Mouse (Mus musculus) neural tube, embryonic 11.5 days (tissue): Measurements from ENCODE around the gene Id3. TPM values are rescaled to one million over a fixed set of nuclear protein-coding genes. Genes with fewer than 3 reads are reported as not detected.

Experiments
- ATAC-seq: fragments of 200-750 bp; cut with Nextera tagmentation; 2 replicates; pipeline ENCODE4 v1.8.0; 2017; ENCODE audit warnings: moderate number of reproducible peaks, mild to moderate bottlenecking, moderate TSS enrichment, moderate library complexity; ENCODE audit not compliant: insufficient read depth, low FRiP score, low TSS enrichment
- DNase-seq: peaks from one replicate; pipeline ENCODE4 v3.0.0-alpha.2; 2015; ENCODE audit warnings: low spot score
- H3K27ac ChIP-seq: fragments of 300-500 bp; sonication (generic); 2 replicates; pipeline ENCODE4 v1.5.1; 2014; ENCODE audit warnings: low read depth, mild to moderate bottlenecking, low read length
- H3K27me3 ChIP-seq: fragments of 300-500 bp; sonication (generic); 2 replicates; pipeline ENCODE4 v1.6.1; 2014; ENCODE audit warnings: mild to moderate bottlenecking, low read length, mixed read lengths; ENCODE audit not compliant: control insufficient read depth, insufficient read depth
- H3K36me3 ChIP-seq: fragments of 300-500 bp; sonication (generic); 2 replicates; pipeline ENCODE4 v1.6.1; 2014; ENCODE audit warnings: mild to moderate bottlenecking, low read length, moderate library complexity, mixed read lengths; ENCODE audit not compliant: control insufficient read depth, insufficient read depth
- H3K4me1 ChIP-seq: fragments of 300-500 bp; sonication (generic); 2 replicates; pipeline ENCODE4 v1.6.1; 2014; ENCODE audit warnings: low read length, mixed read lengths; ENCODE audit not compliant: control insufficient read depth, insufficient read depth
- H3K4me2 ChIP-seq: fragments of 300-500 bp; sonication (generic); 2 replicates; pipeline ENCODE4 v1.6.1; 2014; ENCODE audit warnings: low read depth, mild to moderate bottlenecking, moderate library complexity
- H3K4me3 ChIP-seq: fragments of 300-500 bp; sonication (generic); 2 replicates; pipeline ENCODE4 v1.5.1; 2014; ENCODE audit warnings: low read depth, low read length
- H3K9ac ChIP-seq: fragments of 300-500 bp; sonication (generic); 2 replicates; pipeline ENCODE4 v1.6.1; 2014; ENCODE audit warnings: mild to moderate bottlenecking, low read length
- H3K9me3 ChIP-seq: fragments of 300-500 bp; sonication (generic); 2 replicates; pipeline ENCODE4 v1.6.1; 2016; ENCODE audit warnings: low read length; ENCODE audit not compliant: control insufficient read depth
- WGBS: fragments of 180-500 bp; shearing (Covaris S2); extraction: QIAGEN DNeasy Blood & Tissue Kit; methylation state at CpG from one replicate; pipeline ENCODE4 v1.1.7; 2014; 5-methylcytosine and 5-hydroxymethylcytosine counted together
- polyA plus RNA-seq: library from polyadenylated mRNA; unstranded; fragments of >200 nt; fragmentation: Nextera tagmentation; extraction: Ambion mirVana; gene quantifications from 2 replicates; pipeline ENCODE4 v1.2.1, GENCODE M21; 2014

Id3 gene
- polyA plus RNA-seq, 1 experiment from 2014 or later, result 440 TPM

DNA sequence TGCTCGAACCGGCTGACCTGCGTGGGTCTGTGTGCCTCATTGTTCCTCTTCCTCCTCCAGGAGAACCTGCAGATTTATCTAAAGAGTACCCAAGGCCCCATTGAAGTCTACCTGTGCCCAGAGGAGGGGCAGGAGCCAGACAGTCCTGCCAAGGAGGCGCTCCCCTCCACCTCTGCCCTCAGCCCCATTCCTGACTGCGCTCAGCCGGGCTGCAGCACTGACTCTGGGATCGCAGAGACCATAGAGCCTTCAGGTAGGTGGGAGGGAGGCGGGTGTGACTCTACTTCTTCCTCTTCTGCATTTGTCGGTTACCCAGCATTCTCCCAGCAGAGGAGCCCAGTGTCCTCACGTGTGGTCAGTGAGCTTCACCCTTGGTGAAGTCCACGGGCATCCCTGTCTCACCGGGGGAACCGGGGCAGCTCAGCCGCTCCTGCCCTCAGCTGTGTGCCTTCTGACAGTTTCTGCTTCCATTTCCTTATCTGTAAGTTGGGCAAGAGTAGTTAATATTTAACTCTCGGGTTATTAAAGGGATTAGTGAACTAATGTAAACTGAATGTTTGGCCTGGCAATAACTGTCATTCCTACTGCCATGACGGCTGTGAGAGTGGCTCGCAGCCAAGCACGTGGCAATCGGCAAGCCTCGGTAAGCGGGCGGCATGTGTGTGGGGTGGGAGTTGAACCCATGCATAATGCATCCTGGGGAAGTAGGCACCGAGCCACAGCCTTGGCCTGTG, 43.6 kb downstream of the Id3 start:
- ATAC-seq (no peak), DNase-seq (no peak)
- no peak overlapping the region for H3K4me3 ChIP-seq
- no peak overlapping the region for H3K27ac ChIP-seq
- no peaks in the 10 kb centered on the region for H3K9me3 ChIP-seq
- no peak overlapping the region for H3K4me2 ChIP-seq
- H3K36me3 ChIP-seq, result peaks cover 9% of the 10 kb centered on the region; the same call in 1 of the 2 replicates
- 87% methylated on average over 23 of the region's 23 CpGs for WGBS
- H3K4me1 ChIP-seq, result no peaks in the 10 kb centered on the region
- no peak overlapping the region for H3K9ac ChIP-seq
- no peaks in the 10 kb centered on the region for H3K27me3 ChIP-seq

DNA sequence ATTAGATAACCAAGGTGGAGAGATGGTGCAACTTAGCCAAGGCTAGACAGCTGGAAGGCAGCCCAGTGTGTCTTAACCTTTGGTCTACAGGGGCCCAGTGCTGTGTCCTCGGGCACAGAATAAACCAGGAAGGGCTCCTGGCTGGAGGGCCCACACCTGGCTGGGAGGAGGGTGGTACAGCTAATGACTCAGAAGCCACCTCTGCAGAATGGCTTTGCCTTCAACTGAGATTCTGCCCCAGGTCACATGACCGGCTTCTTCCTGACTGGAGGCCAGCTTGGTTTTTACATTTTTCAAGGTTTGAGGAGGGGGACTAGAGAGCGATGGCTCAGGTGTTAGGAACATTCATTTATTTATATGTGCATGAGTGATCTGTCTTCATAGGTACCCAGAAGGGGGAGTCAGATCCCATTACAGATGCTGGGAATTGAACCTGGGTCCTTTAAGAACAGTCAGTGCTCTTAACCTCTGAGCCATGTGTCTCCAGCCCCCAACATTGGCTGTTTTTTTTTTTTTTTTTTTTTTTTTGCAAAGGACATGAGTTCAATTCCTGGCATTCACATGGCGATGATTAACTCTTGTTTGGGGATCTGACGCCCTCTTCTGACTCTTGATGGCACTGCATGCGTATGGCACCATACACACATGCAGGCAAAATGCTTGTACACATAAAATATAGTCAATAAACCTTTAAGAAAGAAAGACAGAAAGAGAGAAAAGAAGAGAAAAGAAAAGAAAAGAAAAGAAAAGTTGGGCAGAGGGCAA, 45.9 kb downstream of the Id3 start:
- H3K4me1 ChIP-seq, result no peaks in the 10 kb centered on the region
- ATAC-seq (no peak), DNase-seq (no peak)
- H3K36me3 ChIP-seq, result peaks cover 11% of the 10 kb centered on the region; the same call in 1 of the 2 replicates
- no peak overlapping the region for H3K27ac ChIP-seq
- H3K9ac ChIP-seq, result no peak overlapping the region
- no peaks in the 10 kb centered on the region for H3K27me3 ChIP-seq
- H3K4me3 ChIP-seq, result no peak overlapping the region
- no peak overlapping the region for H3K4me2 ChIP-seq
- WGBS, result 78% methylated on average over 6 of the region's 6 CpGs
- H3K9me3 ChIP-seq, result no peaks in the 10 kb centered on the region

DNA sequence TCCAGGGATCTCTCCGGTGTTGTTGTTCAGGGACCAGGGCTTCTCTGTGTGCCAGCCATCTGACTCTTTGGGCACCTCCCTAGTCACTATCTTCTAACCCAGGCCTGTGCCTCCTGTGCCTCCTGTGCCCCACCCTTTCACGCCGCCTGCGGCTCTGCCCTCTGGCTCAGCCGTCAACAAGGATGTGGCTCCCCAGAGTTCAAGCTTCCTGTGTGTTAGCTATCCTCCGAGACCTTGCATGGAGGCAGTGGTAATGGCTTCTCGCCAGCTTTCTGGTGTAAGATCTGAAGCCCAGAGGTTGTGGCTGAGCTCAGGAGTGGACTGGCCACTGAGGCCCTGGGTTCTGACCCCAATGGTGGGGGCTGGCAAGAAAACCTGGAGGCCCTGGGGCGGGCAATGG, 46.6 kb downstream of the Id3 start:
- WGBS, result 91% methylated on average over 8 of the region's 8 CpGs
- no peak for DNase-seq
- no peaks in the 10 kb centered on the region for H3K9me3 ChIP-seq
- H3K9ac ChIP-seq, result no peak overlapping the region
- no peak for ATAC-seq
- H3K27me3 ChIP-seq, result no peaks in the 10 kb centered on the region
- no peak overlapping the region for H3K4me3 ChIP-seq
- H3K4me2 ChIP-seq, result no peak overlapping the region
- H3K27ac ChIP-seq, result no peak overlapping the region
- H3K36me3 ChIP-seq, result peaks cover 11% of the 10 kb centered on the region; the same call in 1 of the 2 replicates
- H3K4me1 ChIP-seq, result no peaks in the 10 kb centered on the region

DNA sequence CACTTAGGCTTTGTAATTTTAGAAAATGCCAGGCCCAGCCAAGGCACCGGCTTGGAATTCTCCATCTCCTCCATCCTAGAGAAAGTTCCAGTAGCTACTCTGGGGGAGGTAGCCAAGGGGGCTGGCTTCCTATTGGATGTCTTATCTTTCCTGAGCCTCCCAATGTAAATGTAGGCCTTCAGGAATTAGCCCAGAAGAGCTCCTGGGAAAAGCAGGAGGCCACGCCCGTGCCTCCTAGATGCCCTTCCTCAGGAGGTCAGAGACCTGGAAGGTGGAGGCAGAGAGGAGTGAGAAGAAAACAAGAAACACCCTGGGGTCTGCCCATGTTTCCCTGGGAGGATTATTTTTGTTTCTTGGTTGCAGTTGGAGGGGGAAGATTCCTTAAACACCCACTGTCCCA, 50.3 kb downstream of the Id3 start:
- Histone ChIP-seq H3K9ac (no peak overlapping the region), H3K36me3 (peaks cover 4% of the 10 kb centered on the region; the same call in 1 of the 2 replicates), H3K27ac (no peak overlapping the region), H3K9me3 (no peaks in the 10 kb centered on the region), H3K4me2 (no peak overlapping the region), H3K4me3 (no peak overlapping the region), H3K4me1 (no peaks in the 10 kb centered on the region), H3K27me3 (no peaks in the 10 kb centered on the region)
- ATAC-seq (no peak), DNase-seq (no peak)
- 86% methylated on average over 3 of the region's 3 CpGs for WGBS

DNA sequence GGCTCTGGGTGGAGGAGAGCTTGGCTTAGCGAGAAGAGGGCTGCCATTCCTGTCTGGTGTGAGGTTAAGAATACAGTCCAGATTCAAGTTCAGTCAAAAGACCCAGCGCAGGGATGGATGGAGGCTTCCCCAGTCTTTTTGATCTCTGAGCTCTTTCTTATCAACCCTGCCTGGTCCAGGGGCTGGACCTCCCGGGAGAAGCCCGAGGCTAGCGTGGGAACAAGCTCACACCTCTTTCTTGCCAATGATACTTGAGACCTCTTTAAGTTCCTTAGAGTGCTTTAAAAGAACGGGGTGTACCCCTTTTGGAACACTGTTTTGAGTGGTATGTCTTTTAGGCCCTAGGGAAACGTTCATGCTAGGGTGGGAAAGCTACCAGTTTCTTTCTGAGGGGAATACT, 51.7 kb downstream of the Id3 start:
- Histone ChIP-seq H3K27me3 (no peaks in the 10 kb centered on the region), H3K4me2 (no peak overlapping the region), H3K4me3 (no peak overlapping the region), H3K27ac (no peak overlapping the region), H3K9ac (no peak overlapping the region), H3K4me1 (no peaks in the 10 kb centered on the region), H3K9me3 (no peaks in the 10 kb centered on the region), H3K36me3 (peaks cover 4% of the 10 kb centered on the region; the same call in 1 of the 2 replicates)
- ATAC-seq (no peak), DNase-seq (no peak)
- 54% methylated on average over 7 of the region's 7 CpGs for WGBS

Other genes with a start within 250 kb of the Id3 start
- gene Cnr2, start 248.1 kb upstream of the Id3 start, polyA plus RNA-seq, result 0.38 and 1.0 TPM in 2 replicates
- gene Fuca1, start 222.8 kb upstream of the Id3 start, polyA plus RNA-seq, result 47.2 and 60.6 TPM in 2 replicates
- 62.3 and 62.7 TPM in 2 replicates for gene Hmgcl, start 197.0 kb upstream of the Id3 start, polyA plus RNA-seq
- gene Gale, start 179.8 kb upstream of the Id3 start, polyA plus RNA-seq, result 34.2 and 36.4 TPM in 2 replicates
- gene Lypla2, start 170.9 kb upstream of the Id3 start, polyA plus RNA-seq, result 161 and 171 TPM in 2 replicates
- 60.0 and 60.6 TPM in 2 replicates for gene Pithd1, start 156.2 kb upstream of the Id3 start, polyA plus RNA-seq
- gene Eloa, start 121.7 kb upstream of the Id3 start, polyA plus RNA-seq, result 44.3 and 45.2 TPM in 2 replicates
- gene Rpl11, start 90.1 kb upstream of the Id3 start, polyA plus RNA-seq, result 410 and 416 TPM in 2 replicates
- 7.2 and 7.6 TPM in 2 replicates for gene E2f2, start 28.9 kb downstream of the Id3 start, polyA plus RNA-seq
- 6.9 and 7.5 TPM in 2 replicates for gene Asap3, start 62.9 kb downstream of the Id3 start, polyA plus RNA-seq
- gene Tcea3, start 104.2 kb downstream of the Id3 start, polyA plus RNA-seq, result 6.5 and 7.4 TPM in 2 replicates
- gene Zfp46, start 141.2 kb downstream of the Id3 start, polyA plus RNA-seq, result 34.2 and 34.4 TPM in 2 replicates
- gene Hnrnpr, start 167.4 kb downstream of the Id3 start, polyA plus RNA-seq, result 183 and 184 TPM in 2 replicates